Mouse (Mus musculus) fibroblast of lung, adult 2 months (primary cell): ENCODE measurements around the gene Wdr35.

ENCODE experiments used
- DNase-seq: peaks from one replicate; pipeline ENCODE4 v3.0.0-alpha.2; 2011; ENCODE audit warnings: low read depth

Wdr35 gene

DNA sequence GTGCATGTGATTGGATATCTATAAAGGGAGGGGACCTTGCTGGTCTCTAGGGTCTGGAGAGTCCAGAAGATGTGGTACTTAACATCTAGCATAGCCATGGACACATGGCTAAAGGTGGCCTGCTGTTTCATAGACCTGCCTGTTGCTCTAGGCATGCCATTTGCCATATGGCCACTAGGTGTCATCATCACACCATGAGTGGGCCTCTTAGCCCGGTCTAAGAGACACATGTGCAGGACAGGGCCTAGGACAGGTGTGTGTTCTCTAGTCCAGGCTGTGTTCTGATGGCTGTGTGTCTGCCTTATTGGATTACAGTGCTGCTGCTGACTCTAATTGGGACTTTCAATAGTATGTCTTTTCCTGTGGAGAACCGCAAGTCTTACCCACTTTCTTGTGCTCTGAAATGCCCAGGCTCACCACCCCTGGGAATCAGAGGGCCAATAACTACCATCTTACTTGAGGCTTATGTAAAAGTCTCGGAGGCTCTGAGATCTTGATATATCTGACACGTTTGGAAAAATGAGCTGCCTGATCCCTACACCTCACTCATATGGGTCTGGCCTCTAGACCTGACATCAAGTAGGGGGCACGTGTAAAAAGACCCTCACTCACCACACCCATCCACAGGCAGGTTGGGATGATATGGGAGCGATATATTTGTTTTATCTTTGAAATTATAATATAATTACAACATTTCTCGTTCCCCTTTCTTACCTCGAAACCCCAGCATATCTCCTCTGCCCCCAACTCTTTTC lies 78.6 kb downstream of the Wdr35 start:
- no peak for DNase-seq

DNA sequence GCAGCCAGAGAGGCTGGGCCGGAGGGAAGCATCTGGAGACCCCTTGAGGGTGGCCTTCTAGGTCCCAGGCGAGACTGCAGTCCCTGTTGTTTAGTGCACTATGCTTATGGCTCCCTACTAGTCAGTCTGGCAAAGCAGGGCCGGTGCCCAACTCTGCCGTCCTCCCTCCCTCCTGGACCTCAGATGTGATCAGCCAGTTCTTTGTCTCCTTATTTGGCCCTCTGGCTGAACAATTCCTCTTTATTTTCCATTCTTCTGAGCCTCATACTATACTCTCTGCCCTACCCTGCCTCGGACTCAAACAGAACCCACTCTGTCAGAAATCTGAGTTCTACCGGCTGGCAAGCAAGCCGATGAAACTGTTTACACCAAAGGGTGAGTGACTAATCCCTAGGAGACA lies 79.7 kb downstream of the Wdr35 start:
- no peak for DNase-seq

DNA sequence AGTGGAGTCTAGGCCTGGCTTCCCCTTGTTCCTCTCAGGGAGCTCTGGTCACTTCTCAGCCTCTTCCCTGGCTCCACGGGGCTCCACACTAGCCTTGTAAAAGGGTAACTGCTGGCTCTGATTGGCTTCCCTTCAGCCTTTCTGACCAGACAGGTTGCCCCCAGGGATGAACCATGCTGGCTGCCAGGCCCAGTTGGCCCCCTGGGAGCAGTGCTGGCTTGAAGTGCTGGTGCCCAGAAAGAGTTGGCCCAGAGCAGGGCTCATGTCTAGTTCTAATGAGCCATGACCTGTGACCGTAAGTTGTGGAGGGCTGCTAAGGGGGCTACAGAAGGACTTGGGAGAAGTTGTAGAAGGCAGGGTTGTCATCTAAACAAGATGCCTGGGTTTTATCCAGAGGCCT lies 80.3 kb downstream of the Wdr35 start:
- no peak for DNase-seq

DNA sequence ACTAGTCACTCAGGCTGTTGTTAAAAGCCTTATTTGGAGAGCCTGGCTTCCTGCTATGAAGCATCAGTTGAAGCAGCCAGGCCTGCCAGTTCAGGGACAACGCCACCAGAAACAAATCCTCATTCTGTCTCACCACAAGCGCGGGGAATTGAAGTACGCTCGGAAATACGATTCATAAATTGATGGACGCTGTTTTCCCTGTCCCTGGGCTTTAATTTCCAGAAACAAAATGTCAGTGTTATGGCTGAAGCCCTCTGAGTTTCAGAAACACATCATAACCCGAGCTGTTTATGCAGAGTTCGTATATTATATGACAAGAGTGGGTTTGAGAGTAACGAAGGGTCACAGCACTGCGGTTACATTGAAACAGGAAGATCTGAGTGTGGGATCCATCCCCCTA lies 81.6 kb downstream of the Wdr35 start:
- DNase-seq = no peak

DNA sequence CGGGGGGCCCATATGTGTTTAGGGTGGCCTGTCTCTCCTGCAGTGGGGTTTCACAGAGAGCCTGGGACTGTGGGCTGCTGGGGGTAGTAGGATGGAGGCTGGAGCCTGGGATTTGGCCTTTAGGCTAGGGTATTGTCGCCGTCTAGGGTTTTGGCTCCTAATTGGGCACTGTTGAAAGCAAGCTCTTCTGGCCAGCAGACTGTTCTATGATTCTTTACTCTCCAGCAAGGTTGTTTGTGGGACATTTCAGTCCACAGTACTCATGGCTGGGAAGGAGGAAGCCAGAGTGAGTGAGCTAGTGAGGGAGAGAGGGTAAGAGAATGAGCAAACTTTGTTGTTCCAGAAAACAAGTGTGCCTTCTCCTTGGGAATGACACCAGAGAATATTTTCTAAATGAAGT lies 85.8 kb downstream of the Wdr35 start:
- no peak for DNase-seq

DNA sequence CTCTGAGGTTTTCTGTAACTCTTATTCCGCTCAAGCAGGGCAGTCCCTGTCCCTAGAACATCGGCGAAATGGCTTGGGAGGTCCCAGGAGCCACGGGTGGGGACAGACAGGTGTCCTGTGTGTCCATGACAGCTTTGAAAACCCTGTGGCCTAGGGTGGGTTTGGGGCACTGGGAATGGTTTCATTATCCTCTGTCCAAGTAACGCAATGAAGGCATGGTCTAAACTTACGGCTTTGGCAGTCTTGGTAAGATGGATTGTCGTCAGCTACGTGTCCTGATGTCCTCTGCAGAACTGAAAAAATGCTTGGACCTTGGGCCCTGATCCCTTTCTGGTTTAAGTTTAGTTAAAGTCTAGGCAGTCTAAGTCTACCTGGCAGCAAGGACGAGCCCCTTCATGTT lies 86.3 kb downstream of the Wdr35 start:
- DNase-seq = no peak

DNA sequence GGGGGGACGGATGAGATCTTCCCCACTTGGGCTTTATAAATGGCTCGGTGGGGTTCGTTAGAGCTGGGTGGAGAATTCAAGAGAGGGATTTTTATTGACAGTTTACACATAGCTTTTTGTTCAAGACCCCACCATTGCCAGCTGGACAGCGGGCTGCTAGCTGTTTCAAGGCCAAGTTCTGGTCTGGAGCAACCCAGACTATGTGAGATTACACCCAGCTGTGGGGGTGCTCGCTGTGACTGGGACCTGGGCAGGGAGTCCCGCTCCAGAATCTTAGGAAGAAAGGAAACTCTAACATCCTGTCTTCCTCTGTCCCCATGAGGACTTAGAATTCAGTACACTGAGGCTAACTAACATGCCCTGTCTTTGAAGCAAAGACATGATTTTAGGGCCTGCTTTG lies 89.9 kb downstream of the Wdr35 start:
- DNase-seq = no peak

DNA sequence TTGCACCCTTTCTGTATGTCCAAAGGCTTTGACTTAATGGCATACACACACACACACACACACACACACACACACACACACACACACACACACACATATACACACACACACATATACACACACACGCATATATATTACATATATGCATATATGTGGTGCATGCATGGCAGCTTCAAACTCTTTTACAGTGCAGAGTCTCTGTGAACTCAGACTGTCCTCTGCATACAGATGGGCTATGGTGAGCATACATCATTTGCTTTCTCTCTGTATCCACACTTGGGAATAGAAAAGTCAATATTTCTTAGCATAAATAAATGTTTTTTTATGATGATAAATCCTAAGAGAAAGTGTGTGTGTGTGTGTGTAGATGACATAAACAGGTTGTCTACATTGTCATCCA lies 97.4 kb downstream of the Wdr35 start:
- DNase-seq = no peak

DNA sequence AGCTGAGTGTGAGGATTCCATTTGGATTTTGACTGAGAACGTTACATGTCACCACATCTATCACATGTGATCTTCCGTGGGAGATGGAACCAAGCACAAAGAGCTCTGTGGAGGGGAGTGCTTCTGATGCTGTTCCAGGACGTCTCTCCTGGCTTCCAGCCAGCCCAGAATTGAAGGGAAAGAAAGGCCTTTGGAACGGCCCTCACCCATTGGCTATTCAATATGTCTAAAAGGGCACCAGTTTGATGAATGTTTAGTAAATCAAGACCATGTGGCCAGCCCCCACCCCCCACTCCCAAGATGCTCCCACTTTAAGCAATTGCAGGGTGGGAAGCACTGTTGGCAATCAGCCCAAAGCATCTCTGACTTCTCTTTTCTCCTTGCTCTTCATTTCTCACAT lies 97.8 kb downstream of the Wdr35 start:
- no peak for DNase-seq

DNA sequence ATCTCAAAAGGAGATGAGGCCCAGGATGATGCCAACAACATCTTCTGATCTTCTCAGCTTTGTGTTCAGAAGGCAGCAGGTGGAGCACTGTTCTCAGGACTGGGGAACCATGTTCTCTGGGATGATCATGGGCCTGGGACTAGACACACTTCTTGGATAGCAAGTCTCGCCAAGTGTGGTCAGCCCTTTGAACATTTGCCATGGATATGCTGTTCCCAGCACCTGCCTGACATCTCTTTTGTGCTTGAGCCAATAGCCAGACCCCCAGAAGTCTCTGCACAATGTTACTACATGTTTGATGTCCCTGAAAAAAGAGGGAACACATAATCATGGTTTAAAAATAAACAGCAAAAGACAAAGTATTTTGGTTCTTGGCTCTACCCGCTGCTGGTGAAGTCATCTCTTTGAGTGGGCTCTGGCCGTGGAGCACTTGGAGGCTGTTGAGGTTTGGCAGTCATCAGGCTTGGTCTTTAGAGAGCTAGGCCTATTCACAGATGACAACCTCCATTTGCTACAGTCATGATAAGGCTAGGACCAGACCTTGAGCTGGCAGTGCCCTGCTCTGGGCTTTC lies 103.9 kb downstream of the Wdr35 start:
- DNase-seq = no peak
